Mouse (Mus musculus): ENCODE data around the gene Enc1. TPM values are rescaled to one million over a fixed set of nuclear protein-coding genes. Genes with fewer than 3 reads are reported as not detected.

The Enc1 gene
- polyA plus RNA-seq (2012; rRNA removed) = 4.4 and 5.1 TPM in 2 replicates

GRCm38 (mm10) chr13:97240965-97241786, at the start of gene Enc1:
Enc1 (plus strand) TSS chr13:97241105.
- Histone ChIP-seq H3K4me3 (ENCODE audit: extremely low read depth, insufficient read depth, insufficient read length) (peak within 1 kb of the TSS; percentile 83), H3K27ac (ENCODE audit: insufficient read depth, low read length) (peak within 1 kb of the TSS; percentile 90), H3K4me1 (ENCODE audit: control insufficient read depth, insufficient read depth, insufficient read length) (no peaks in the 10 kb centered on the region; the same call in 1 of the 2 replicates), H3K27me3 (ENCODE audit: control insufficient read depth, insufficient read depth, low read length) (no peaks in the 10 kb centered on the region), H3K36me3 (ENCODE audit: control insufficient read depth, insufficient read depth, low read length) (peaks cover 2% of the 10 kb centered on the region)
- DNase-seq (ENCODE audit: low read depth in 1 of 2, low spot score in 2 of 2) = peak; percentile 79 to 89
- TF ChIP-seq POLR2A (IDR thresholded peaks at IDR 0.05; ENCODE audit: low read depth, low read length) = peak; percentile 82
- peak; percentile 64; the same call in 1 of the 2 replicates for TF ChIP-seq CTCF (IDR thresholded peaks at IDR 0.05; ENCODE audit: extremely low read depth, insufficient read depth, insufficient read length, insufficient replicate concordance)
- WGBS = under 1% methylated on average over 87 of the region's 89 CpGs

- no peak for DNase-seq (ENCODE audit: low read depth in 1 of 2, low spot score in 2 of 2)
- peaks cover 2% of the 10 kb centered on the region; the same call in 1 of the 2 replicates for H3K4me1 ChIP-seq (ENCODE audit: control insufficient read depth, insufficient read depth, insufficient read length)
- H3K36me3 ChIP-seq (ENCODE audit: control insufficient read depth, insufficient read depth, low read length) = peaks cover 19% of the 10 kb centered on the region
- TF ChIP-seq CTCF (IDR thresholded peaks at IDR 0.05; ENCODE audit: extremely low read depth, insufficient read depth, insufficient read length, insufficient replicate concordance) (no peak), POLR2A (IDR thresholded peaks at IDR 0.05; ENCODE audit: low read depth, low read length) (no peak)
- H3K27me3 ChIP-seq (ENCODE audit: control insufficient read depth, insufficient read depth, low read length) = no peaks in the 10 kb centered on the region
- H3K4me3 ChIP-seq (ENCODE audit: extremely low read depth, insufficient read depth, insufficient read length) = no peak overlapping the region
- WGBS = 92% methylated on average over 11 of the region's 11 CpGs
- no peak overlapping the region for H3K27ac ChIP-seq (ENCODE audit: insufficient read depth, low read length)
Observed at GRCm38 (mm10) chr13:97192649-97193048, 48.3 kb upstream of the Enc1 start.

GRCm38 (mm10) chr13:97193420-97193819, 47.5 kb upstream of the Enc1 start:
- DNase-seq (ENCODE audit: low read depth in 1 of 2, low spot score in 2 of 2) = no peak

GRCm38 (mm10) chr13:97196186-97196924, 44.5 kb upstream of the Enc1 start:
- Histone ChIP-seq H3K36me3 (ENCODE audit: control insufficient read depth, insufficient read depth, low read length) (peaks cover 9% of the 10 kb centered on the region), H3K4me1 (ENCODE audit: control insufficient read depth, insufficient read depth, insufficient read length) (peaks cover 2% of the 10 kb centered on the region; the same call in 1 of the 2 replicates), H3K4me3 (ENCODE audit: extremely low read depth, insufficient read depth, insufficient read length) (peak overlapping the region; percentile 25; the same call in 1 of the 2 replicates), H3K27me3 (ENCODE audit: control insufficient read depth, insufficient read depth, low read length) (no peaks in the 10 kb centered on the region), H3K27ac (ENCODE audit: insufficient read depth, low read length) (peak overlapping the region; percentile 52; the same call in 1 of the 2 replicates)
- WGBS = 73% methylated on average over 12 of the region's 12 CpGs
- no peak for TF ChIP-seq CTCF (IDR thresholded peaks at IDR 0.05; ENCODE audit: extremely low read depth, insufficient read depth, insufficient read length, insufficient replicate concordance)
- no peak for TF ChIP-seq POLR2A (IDR thresholded peaks at IDR 0.05; ENCODE audit: low read depth, low read length)
- peak in 1 of 2 experiments; percentile 49 for DNase-seq (ENCODE audit: low read depth in 1 of 2, low spot score in 2 of 2)

More at GRCm38 (mm10) chr13:97193420-97193819, 47.5 kb upstream of the Enc1 start:
- Histone ChIP-seq H3K27me3 (ENCODE audit: control insufficient read depth, insufficient read depth, low read length) (no peaks in the 10 kb centered on the region), H3K27ac (ENCODE audit: insufficient read depth, low read length) (no peak overlapping the region), H3K4me3 (ENCODE audit: extremely low read depth, insufficient read depth, insufficient read length) (no peak overlapping the region), H3K36me3 (ENCODE audit: control insufficient read depth, insufficient read depth, low read length) (peaks cover 17% of the 10 kb centered on the region), H3K4me1 (ENCODE audit: control insufficient read depth, insufficient read depth, insufficient read length) (peaks cover 2% of the 10 kb centered on the region; the same call in 1 of the 2 replicates)
- 70% methylated on average over 7 of the region's 7 CpGs for WGBS
- no peak for TF ChIP-seq POLR2A (IDR thresholded peaks at IDR 0.05; ENCODE audit: low read depth, low read length)
- TF ChIP-seq CTCF (IDR thresholded peaks at IDR 0.05; ENCODE audit: extremely low read depth, insufficient read depth, insufficient read length, insufficient replicate concordance) = no peak

- 55% methylated on average over 2 of the region's 2 CpGs for WGBS
- Histone ChIP-seq H3K27me3 (ENCODE audit: control insufficient read depth, insufficient read depth, low read length) (no peaks in the 10 kb centered on the region), H3K27ac (ENCODE audit: insufficient read depth, low read length) (peak overlapping the region; percentile 52; the same call in 1 of the 2 replicates), H3K4me1 (ENCODE audit: control insufficient read depth, insufficient read depth, insufficient read length) (peaks cover 2% of the 10 kb centered on the region; the same call in 1 of the 2 replicates), H3K36me3 (ENCODE audit: control insufficient read depth, insufficient read depth, low read length) (peaks cover 8% of the 10 kb centered on the region), H3K4me3 (ENCODE audit: extremely low read depth, insufficient read depth, insufficient read length) (peak overlapping the region; percentile 16; the same call in 1 of the 2 replicates)
- TF ChIP-seq CTCF (IDR thresholded peaks at IDR 0.05; ENCODE audit: extremely low read depth, insufficient read depth, insufficient read length, insufficient replicate concordance) = no peak
- DNase-seq (ENCODE audit: low read depth in 1 of 2, low spot score in 2 of 2) = no peak
Observed at GRCm38 (mm10) chr13:97196925-97197218, 44.0 kb upstream of the Enc1 start.

- H3K27ac ChIP-seq (ENCODE audit: insufficient read depth, low read length) = peak within 1 kb of the TSS; percentile 95
- TF ChIP-seq CTCF (IDR thresholded peaks at IDR 0.05; ENCODE audit: extremely low read depth, insufficient read depth, insufficient read length, insufficient replicate concordance) = 0 out of 2 replicates have a peak, but pooled peaks have one; percentile 7
- TF ChIP-seq POLR2A (IDR thresholded peaks at IDR 0.05; ENCODE audit: low read depth, low read length) = 0 out of 2 replicates have a peak, but pooled peaks have one; percentile 24
- whole genome bisulfite sequencing = under 1% methylated on average over 45 of the region's 45 CpGs
- DNase-seq (ENCODE audit: low read depth in 1 of 2, low spot score in 2 of 2) = peak; percentile 73 to 95
- peaks cover 2% of the 10 kb centered on the region; the same call in 1 of the 2 replicates for H3K4me1 ChIP-seq (ENCODE audit: control insufficient read depth, insufficient read depth, insufficient read length)
- H3K27me3 ChIP-seq (ENCODE audit: control insufficient read depth, insufficient read depth, low read length) = no peaks in the 10 kb centered on the region
- peaks cover 2% of the 10 kb centered on the region; the same call in 1 of the 2 replicates for H3K36me3 ChIP-seq (ENCODE audit: control insufficient read depth, insufficient read depth, low read length)
- peak within 1 kb of the TSS; percentile 97 for H3K4me3 ChIP-seq (ENCODE audit: extremely low read depth, insufficient read depth, insufficient read length)
Observed at GRCm38 (mm10) chr13:97197932-97198562, 42.9 kb upstream of the Enc1 start, which contains the start of gene Hexb. Hexb (minus strand) TSS chr13:97198357.

All from spleen, adult 2 months (tissue).